Mouse (Mus musculus) spleen, adult 2 months (tissue): ENCODE results near the gene Glg1. TPM values are rescaled to one million over a fixed set of nuclear protein-coding genes. Genes with fewer than 3 reads are reported as not detected.
A peak's percentile ranks its signal among the peaks of the same experiment; 100 is the strongest.

Source experiments
- DNase-seq, 2 experiments: peaks; one replicate each; pipeline versions ENCODE4 v3.0.0 to v3.0.0-alpha.2; 2012 to 2021; ENCODE audit warnings: low spot score in 2 of 2, low read depth in 1 of 2
- H3K27ac ChIP-seq: fragments of 200-500 bp; 2 replicates; pipeline ENCODE4 v1.5.1; 2012; ENCODE audit warnings: low read length, inconsistent platforms; ENCODE audit not compliant: insufficient read depth
- H3K27me3 ChIP-seq: fragments of 200-500 bp; 2 replicates; pipeline ENCODE4 v1.6.1; 2012; ENCODE audit warnings: mild to moderate bottlenecking, moderate library complexity, low read length, inconsistent platforms; ENCODE audit not compliant: control insufficient read depth, insufficient read depth
- H3K36me3 ChIP-seq: fragments of 200-500 bp; 2 replicates; pipeline ENCODE4 v1.6.1; 2012; ENCODE audit warnings: mild to moderate bottlenecking, low read length, inconsistent platforms; ENCODE audit not compliant: control insufficient read depth, insufficient read depth
- H3K4me1 ChIP-seq: fragments of 200-500 bp; 2 replicates; pipeline ENCODE4 v1.6.1; 2011; ENCODE audit warnings: inconsistent platforms; ENCODE audit not compliant: control insufficient read depth, insufficient read depth, insufficient read length
- H3K4me3 ChIP-seq: fragments of 200-500 bp; 2 replicates; pipeline ENCODE4 v1.5.1; 2011; ENCODE audit warnings: mild to moderate bottlenecking, inconsistent platforms; ENCODE audit not compliant: insufficient read depth, insufficient read length; ENCODE audit errors: extremely low read depth
- CTCF ChIP-seq: fragments of 200-500 bp; IDR thresholded peaks from 2 replicates; pipeline ENCODE4 v1.5.1; 2011; ENCODE audit warnings: mild to moderate bottlenecking, inconsistent platforms; ENCODE audit not compliant: insufficient read depth, insufficient read length, insufficient replicate concordance; ENCODE audit errors: extremely low read depth
- POLR2A ChIP-seq: fragments of 200-500 bp; IDR thresholded peaks from 2 replicates; pipeline ENCODE4 v1.6.1; 2011; ENCODE audit warnings: low read depth, low read length, inconsistent platforms
- WGBS: fragments of 180-500 bp; shearing (Covaris S2); methylation state at CpG from one replicate; pipeline ENCODE4 v1.1.7; 2018; 5-methylcytosine and 5-hydroxymethylcytosine counted together
- polyA plus RNA-seq: library from polyadenylated mRNA; depleted of rRNA; stranded (reverse); fragments of >200 nt; gene quantifications from 2 replicates; pipeline ENCODE4 v1.2.3, GENCODE M21; 2012

The Glg1 gene
- polyA plus RNA-seq, 1 experiment = 22.6 TPM

- Histone ChIP-seq H3K4me3 (peak within 1 kb of the TSS; percentile 84), H3K27me3 (no peaks in the 10 kb centered on the region), H3K36me3 (peaks cover 3% of the 10 kb centered on the region; the same call in 1 of the 2 replicates), H3K4me1 (peaks cover 2% of the 10 kb centered on the region; the same call in 1 of the 2 replicates), H3K27ac (peak within 1 kb of the TSS; percentile 77)
- DNase-seq = peak; percentile 94 to 95
- TF ChIP-seq CTCF = no peak
- peak; percentile 47 for TF ChIP-seq POLR2A
- under 1% methylated on average over 67 of the region's 67 CpGs for WGBS
Measured at GRCm38 (mm10) chr8:111299821-111300568, 41.0 kb upstream of the Glg1 start, which contains the start of gene Rfwd3. Rfwd3 (minus strand) TSS chr8:111300222.

GRCm38 (mm10) chr8:111299363-111299820 lies 40.4 kb upstream of the Glg1 start:
- Histone ChIP-seq H3K4me1 (peaks cover 2% of the 10 kb centered on the region; the same call in 1 of the 2 replicates), H3K36me3 (peaks cover 4% of the 10 kb centered on the region), H3K27me3 (no peaks in the 10 kb centered on the region), H3K27ac (peak overlapping the region; percentile 77), H3K4me3 (peak overlapping the region; percentile 84)
- TF ChIP-seq POLR2A (no peak), CTCF (no peak)
- WGBS = under 1% methylated on average over 28 of the region's 28 CpGs
- DNase-seq = peak; percentile 46 to 49

- TF ChIP-seq CTCF = no peak
- TF ChIP-seq POLR2A = no peak
- Histone ChIP-seq H3K27ac (no peak overlapping the region), H3K36me3 (peaks cover 10% of the 10 kb centered on the region), H3K27me3 (no peaks in the 10 kb centered on the region), H3K4me3 (no peak overlapping the region), H3K4me1 (peaks cover 2% of the 10 kb centered on the region; the same call in 1 of the 2 replicates)
- WGBS = 84% methylated on average over 1 of the region's 1 CpGs
- DNase-seq = no peak
Measured at GRCm38 (mm10) chr8:111298011-111298410, 39.0 kb upstream of the Glg1 start.

GRCm38 (mm10) chr8:111291733-111292132 lies 32.7 kb upstream of the Glg1 start:
- WGBS = 84% methylated on average over 7 of the region's 7 CpGs
- TF ChIP-seq POLR2A = no peak
- TF ChIP-seq CTCF = no peak
- H3K4me3 ChIP-seq = no peak overlapping the region
- no peaks in the 10 kb centered on the region for H3K27me3 ChIP-seq
- no peaks in the 10 kb centered on the region for H3K4me1 ChIP-seq
- no peak overlapping the region for H3K27ac ChIP-seq
- H3K36me3 ChIP-seq = peaks cover 29% of the 10 kb centered on the region
- no peak for DNase-seq

GRCm38 (mm10) chr8:111290586-111290985 lies 31.6 kb upstream of the Glg1 start:
- TF ChIP-seq POLR2A (no peak), CTCF (no peak)
- no peak for DNase-seq
- peaks cover 38% of the 10 kb centered on the region for H3K36me3 ChIP-seq
- H3K27ac ChIP-seq = no peak overlapping the region
- H3K4me1 ChIP-seq = no peaks in the 10 kb centered on the region
- 99% methylated on average over 7 of the region's 7 CpGs for WGBS
- no peak overlapping the region for H3K4me3 ChIP-seq
- no peaks in the 10 kb centered on the region for H3K27me3 ChIP-seq

- TF ChIP-seq POLR2A (no peak), CTCF (no peak)
- DNase-seq = no peak
- Histone ChIP-seq H3K27ac (no peak overlapping the region), H3K4me1 (no peaks in the 10 kb centered on the region), H3K27me3 (no peaks in the 10 kb centered on the region), H3K36me3 (peaks cover 51% of the 10 kb centered on the region), H3K4me3 (no peak overlapping the region)
- WGBS = 93% methylated on average over 4 of the region's 4 CpGs
Measured at GRCm38 (mm10) chr8:111285603-111286002, 26.6 kb upstream of the Glg1 start.

- DNase-seq = no peak
- WGBS = 95% methylated on average over 3 of the region's 3 CpGs
- TF ChIP-seq POLR2A (no peak), CTCF (no peak)
Measured at GRCm38 (mm10) chr8:111282093-111282492, 23.1 kb upstream of the Glg1 start.

More at GRCm38 (mm10) chr8:111282093-111282492, 23.1 kb upstream of the Glg1 start:
- no peaks in the 10 kb centered on the region for H3K4me1 ChIP-seq
- no peak overlapping the region for H3K4me3 ChIP-seq
- H3K27me3 ChIP-seq = no peaks in the 10 kb centered on the region
- no peak overlapping the region for H3K27ac ChIP-seq
- peaks cover 46% of the 10 kb centered on the region for H3K36me3 ChIP-seq
